Mouse (Mus musculus): ENCODE data around the gene Gpr171.
"Not testable (repeated sequence)": the region's sequence is repeated elsewhere in the genome, so short reads cannot be mapped to it uniquely, and the experiment has no call there.

Gene Gpr171

DNA sequence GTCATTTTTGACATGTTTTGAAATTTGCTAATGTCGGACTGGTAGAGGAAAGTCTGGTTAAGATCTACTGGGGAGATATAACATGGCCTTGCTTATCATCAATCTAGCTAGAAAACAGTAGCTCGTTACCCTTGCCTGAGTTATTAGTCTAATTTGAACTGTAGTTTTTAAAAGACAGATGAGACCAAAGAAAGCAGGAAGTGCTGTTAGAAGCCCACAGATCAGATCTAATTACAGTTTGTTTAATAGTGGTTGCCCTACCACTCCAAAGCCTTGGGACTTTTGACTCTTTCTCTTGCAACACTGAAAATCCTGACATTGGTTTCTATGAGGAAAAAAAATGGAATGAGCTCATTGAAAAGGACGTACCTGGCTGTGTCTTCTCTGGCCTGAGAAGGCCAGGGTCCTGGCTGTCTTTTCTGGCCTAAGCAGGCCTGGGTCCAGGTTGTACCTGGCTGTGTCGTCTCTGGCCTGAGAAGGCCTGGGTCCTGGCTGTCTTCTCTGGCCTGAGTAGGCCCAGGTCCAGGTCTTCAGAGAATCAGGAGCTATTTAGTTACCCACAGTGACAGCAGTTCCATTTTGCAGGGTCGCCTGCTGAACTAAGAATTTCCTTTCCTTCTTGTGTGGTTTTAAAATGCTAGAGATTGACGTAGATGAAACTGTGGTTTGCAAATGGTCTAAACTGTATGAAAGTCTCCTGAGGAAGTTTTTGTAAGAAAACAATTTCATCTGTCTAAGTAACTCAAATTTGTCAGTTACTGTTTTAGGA lies at the start of gene Gpr171:
TSS of gene Gpr171 (minus strand) at position 604 of the 769 bp plus-strand sequence.
- peak; percentile 89 for DNase-seq (ENCODE audit: low read depth)

DNA sequence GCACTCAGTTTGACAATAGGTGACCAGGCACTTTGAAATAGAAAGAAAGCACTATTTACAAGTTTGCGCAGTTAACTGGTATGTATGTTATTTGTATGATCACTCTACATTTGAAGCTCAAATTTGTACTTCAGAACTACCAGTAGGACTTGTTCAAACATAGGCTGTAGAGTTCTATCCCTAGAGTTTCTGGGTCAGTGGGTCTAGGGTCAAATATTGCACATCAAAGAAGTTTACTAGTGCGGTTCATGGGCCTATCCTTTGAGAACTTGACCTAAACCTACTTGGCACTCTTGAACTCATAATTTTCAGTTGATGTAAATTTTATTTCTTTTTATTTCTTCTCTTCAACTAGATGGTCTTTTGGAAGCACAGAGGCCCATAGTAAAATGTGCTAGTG lies 49.0 kb upstream of the Gpr171 start:
- no peak for DNase-seq (ENCODE audit: low read depth)

DNA sequence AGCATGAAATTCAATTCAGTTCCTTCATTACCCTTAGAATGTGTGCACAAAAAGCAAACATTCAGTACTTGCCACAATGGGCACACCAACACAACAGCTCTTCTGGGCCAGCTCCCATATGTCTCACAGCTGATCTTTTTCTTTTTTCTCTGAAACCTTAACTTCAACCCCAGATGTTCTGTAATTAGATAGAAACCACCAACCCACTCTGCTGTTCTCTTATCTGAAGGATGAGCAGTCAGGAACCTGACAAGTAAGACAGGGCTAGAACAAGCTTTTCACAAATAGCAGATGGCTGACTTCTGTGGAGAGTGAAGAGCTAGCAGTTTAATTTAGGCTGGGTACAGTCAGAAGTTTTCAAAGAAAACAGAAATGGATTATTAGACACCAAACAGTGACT lies 48.0 kb upstream of the Gpr171 start:
- DNase-seq (ENCODE audit: low read depth): no peak

DNA sequence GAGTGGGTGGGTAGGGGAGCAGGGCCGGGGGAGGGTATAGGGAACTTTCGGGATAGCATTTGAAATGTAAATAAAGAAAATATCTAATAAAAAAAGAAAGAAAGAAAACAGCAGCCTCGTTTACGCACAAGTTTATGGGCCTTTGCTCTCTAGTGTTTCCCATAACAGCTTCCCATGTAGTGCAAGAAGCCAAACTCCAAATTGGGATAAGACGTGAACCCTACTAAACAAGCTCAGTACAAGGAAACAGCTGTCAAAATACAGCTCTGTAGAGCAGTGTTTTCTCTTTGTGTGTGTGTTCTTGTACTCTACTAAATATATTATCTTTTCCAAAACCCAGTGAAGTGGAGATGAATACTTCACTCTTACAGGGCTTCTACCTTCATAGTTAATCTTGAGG lies 43.6 kb upstream of the Gpr171 start:
- no peak for DNase-seq (ENCODE audit: low read depth)

DNA sequence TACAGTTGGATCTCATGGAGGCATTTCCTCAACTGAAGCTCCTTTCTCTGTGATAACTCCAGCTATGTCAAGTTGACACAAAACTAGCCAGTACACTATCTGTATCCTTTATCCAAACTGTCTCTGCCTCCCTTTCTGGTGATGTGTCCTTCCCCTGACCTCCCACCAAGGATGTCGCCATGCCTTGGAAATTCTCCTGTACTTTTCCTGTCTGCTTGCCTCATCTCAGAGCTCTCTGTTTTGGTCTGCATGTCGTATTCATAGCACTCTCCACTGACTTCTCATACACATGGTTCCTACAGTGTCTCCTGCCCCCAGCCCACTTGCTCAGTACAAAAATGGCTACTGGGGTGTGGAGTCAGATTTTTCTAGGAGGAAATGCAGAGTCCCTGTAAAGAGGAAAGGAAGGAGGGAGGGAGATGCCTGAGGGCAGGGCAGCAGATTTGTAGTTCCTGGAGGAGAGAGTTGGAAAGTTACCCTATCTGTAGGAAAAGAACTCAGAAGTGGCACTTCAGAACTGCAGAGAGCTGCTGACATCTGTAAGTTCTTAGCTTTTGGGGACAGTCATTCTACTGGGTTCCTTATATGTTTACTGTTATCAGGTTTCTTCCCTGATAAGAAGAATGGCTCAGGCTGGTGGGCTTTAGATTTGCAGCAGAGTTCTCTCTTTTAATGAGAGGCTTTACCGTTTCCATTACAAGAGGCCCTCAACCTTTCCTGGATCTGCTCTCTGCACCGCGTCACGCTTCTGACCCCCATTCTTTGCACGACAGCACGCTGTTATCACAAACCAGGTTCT lies 40.1 kb upstream of the Gpr171 start:
- no peak for DNase-seq (ENCODE audit: low read depth)

DNA sequence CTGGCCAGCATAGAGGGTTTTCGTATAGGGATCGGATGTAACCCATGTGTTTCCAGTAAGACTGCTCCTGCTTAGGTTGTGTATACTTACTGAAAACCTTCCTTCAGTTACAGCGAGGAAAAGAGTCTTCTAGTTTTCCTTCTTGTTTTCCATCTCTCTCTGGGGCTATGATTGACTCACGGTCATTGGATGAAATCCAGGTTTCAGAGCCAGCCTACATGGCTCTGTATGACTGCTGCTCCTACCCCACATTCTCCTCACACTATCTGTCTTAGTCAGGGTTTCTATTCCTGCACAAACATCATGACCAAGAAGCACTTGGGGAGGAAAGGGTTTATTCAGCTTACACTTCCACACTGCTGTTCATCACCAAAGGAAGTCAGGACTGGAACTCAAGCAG lies 39.3 kb upstream of the Gpr171 start:
- not testable (repeated sequence) for DNase-seq (ENCODE audit: low read depth)

DNA sequence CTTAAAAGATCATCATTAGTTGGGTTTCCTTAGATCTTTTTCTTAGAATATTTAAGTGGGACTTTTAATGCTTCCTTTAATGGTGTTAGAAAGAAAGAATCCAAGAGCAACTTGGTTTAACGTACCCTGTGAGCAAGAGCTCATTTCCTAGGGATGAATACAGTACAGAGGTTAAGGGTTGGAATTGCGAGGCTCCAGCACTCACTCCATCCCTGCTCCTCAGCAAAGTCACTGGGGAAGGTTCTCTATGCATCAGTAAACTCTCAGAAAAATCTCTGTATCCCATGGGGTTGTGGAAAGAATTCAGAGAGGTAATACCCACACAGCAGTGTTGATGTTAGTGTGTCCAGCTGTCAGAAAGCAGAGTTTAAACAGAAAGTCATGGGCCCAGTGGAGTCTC lies 38.5 kb upstream of the Gpr171 start:
- no peak for DNase-seq (ENCODE audit: low read depth)

DNA sequence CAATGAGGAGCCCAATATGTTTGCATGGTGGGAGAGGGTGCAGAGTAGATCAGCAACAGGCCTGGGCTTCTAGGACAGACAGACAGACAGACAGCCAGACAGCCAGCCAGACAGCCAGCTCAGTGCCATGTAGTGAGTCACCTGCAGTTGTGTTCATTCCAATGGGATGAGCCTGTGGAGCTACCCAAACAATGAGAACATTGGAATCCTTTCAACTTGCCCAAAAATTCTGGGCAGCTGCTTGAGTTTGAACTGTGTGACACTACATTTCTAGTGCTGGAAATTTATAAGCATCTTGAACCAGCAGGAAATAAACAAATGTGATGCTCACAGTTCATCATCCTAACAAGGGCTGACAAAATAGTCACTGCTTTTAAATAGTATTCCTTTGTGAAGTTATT lies 38.0 kb upstream of the Gpr171 start:
- DNase-seq (ENCODE audit: low read depth): no peak

DNA sequence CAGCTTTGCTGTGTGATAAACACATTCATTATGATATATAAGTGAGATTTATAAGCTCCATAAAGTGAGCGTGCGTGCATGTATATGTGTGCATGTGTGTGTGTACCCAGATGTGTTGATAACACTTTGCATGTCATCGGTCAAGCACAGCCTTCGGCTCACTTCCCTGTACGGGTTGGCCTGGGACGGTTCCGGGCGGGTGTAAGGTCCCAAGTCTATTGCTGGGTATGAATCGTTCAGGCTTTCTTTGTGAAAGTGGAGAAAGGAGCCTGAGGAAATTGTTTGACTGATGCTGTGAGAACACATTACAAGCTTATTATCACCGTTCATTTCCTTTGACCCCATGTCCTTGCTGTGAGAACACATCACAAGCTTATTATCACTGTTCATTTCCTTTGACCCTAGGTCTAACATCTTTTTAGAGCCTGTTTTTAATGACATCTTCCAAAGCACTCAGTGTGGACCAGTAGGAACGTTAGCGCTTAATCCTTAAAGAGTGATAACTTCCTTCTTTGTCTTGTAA lies 37.4 kb upstream of the Gpr171 start:
- no peak for DNase-seq (ENCODE audit: low read depth)

DNA sequence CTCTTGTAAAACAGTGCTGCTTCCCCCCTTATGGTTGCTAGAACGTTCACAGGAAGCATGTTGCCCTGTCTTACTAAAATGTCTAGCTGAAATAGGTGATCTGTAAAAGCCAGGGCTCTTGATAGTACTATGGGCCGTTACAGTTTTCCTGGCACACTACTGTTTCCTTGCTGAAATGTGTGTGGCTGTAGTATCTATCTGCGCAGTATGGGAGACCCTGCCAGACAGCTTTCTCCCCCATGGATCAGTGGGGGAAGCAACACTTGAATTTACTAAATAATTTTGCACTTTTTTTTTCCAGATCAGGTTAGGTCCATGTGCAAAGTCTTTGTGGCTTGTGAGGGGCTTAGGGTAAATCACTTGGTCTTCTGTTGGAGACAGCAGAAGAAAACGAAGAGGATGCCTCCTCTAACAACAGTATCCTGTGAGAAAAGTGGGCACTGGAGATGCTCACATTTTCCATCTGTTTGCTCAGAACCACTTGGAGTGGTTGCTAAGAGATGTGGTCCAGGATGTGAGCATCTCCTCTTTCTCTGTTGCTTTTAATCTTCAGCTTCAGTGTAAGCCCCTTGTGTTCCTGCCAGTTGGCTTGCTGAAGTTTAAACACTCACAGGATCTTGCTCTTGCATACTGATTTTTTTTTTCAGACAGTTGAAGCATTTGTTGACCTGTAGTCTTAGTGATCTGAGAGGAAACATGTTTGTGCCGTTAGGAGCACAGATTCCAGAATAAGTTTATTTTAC lies 34.5 kb upstream of the Gpr171 start:
- no peak for DNase-seq (ENCODE audit: low read depth)

DNA sequence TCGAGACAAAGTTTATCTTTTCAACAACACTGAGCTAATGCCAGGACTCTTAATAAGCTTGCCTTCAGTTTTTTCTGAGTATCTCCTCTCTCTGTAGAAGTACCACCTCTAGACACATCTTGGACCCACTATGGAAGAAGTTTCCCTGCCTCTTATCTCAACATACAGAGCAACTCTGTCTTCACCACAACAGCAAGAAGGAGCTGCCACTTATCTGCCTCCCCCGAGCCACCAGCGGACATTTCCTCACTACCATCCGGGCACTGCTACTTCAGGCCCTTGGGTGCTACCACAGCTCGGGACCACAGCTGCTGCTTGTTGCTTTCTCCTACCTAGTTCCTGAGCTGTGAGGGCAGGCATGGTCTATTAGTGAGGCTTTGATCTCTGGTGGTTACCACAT lies 31.6 kb upstream of the Gpr171 start:
- peak; percentile 36 for DNase-seq (ENCODE audit: low read depth)

DNA sequence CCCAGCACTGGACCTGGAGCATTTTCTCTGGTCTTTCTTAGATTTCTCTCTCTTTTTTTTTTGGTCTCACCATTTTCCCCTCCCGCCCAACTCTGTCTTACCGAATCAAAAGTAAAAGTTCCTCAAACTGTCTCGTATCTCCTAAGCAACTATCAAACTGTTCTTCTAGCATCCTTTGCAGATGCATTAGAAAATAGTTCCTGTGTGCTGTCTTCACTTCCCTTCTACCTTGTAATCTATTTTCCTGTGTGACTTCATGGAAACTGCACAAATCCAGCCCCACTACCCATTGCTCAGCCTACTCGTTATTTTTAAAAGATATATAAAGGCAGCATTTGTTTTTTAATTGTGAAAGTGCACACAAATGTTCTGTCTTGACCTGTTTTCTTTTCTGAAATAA lies 30.3 kb upstream of the Gpr171 start:
- DNase-seq (ENCODE audit: low read depth): peak; percentile 72

DNA sequence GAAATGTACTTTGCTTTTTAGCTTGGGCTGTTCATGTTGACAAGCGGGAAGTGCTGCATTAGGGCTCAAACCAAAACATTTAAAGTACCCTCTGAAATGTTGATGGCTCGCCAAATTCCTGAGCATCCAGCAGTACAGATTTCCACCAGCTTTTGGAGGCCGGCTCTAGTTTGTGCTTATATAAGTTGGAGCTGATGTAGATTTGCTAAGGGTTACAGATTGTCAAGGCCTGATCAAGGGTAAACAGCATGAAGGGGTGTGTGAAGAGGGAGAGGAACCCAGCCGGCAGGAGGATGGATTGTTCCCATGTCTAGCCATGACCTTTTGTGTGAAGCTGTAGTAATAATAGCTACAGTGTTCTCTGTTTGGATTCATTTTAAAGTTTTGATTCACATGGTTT lies 29.5 kb upstream of the Gpr171 start:
- no peak for DNase-seq (ENCODE audit: low read depth)

DNA sequence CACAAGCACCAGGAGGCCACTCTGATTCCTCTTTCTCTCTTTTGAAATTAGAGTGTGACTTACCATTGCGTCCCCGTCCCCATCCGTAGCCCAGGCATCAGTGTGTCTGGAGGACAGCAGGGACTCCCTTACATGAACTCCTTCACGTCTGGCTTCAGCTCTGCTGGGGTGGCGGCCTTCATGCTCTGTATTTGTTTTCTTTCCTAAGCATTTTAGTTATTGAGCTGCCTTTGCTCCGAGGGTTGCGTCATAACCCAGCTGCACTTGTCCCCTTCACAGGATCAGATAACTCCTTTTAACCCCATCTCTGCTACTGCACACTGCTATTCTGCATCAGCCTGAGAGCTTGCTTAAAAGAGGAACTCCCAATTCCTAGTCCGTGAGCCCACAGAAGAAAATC lies 28.8 kb upstream of the Gpr171 start:
- peak; percentile 66 for DNase-seq (ENCODE audit: low read depth)

DNA sequence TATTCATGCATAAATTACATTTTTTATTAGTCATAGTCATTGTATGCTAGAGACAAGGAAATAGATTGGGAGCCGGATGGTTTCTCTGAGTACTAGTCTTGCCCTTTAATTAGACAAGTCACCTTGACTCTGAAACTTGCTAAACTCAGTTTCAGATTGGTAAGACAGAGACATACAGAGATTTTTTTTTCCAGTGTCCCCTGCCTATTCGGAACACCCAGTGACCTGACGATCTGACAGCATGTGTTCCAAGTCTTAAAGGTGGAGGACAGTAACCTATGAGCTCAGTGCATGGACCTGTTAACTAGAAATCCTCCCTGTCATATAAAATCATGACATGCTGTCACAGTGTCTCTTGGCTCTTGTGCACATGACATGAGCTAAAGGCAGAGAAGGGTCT lies 27.9 kb upstream of the Gpr171 start:
- peak; percentile 47 for DNase-seq (ENCODE audit: low read depth)

DNA sequence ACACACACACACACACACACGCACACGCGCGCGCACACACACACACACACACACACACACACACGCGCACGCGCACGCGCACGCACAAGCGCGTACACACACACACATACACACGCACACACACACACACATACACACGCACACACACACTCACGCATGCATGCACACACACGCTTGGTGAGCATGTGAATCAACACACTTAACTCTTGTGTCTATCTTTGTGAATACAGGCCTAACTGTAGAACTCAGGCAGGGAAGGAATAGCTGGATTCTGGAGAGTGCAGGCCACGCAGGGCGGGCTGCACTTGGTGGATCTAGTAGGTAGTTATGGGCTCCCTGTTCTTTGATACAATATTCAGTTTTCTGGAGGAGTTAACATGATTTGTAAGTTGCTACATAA lies 27.1 kb upstream of the Gpr171 start:
- no peak for DNase-seq (ENCODE audit: low read depth)

DNA sequence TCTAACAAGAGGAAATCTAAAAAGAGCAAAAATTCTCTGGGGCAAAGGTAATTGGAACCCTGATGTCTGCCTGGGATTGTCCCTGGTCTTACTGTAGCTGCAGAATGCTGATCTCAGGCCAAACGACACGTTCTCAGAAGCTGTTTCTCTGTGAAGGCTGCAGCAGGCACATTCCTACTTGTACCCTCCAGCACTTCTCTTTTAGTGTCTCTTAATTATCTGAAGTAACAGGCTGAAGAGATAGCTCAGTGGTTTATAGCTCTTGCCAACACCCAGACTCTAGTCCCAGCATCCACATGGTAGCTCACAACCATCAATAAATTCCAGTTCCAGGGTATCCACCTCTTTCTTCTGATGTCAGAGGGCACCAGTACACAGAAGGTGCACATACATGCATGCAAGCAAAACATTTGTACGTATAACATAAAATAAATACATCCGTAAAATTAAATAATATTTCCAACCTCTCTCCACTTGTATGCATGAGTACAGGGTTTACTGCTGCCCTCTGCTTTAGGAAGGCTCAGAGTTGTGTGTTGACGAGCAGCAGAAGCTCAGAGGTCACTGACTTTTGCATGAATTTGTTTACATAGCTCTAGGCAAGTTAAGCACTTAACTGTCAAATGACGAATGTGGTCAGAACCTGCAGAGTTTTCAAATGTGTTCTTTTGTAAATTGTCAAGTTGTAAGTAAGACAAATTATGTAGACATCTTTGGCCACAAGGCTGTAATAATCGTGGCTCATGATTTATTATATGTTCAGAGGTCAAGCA lies 24.3 kb upstream of the Gpr171 start:
- DNase-seq (ENCODE audit: low read depth): no peak

DNA sequence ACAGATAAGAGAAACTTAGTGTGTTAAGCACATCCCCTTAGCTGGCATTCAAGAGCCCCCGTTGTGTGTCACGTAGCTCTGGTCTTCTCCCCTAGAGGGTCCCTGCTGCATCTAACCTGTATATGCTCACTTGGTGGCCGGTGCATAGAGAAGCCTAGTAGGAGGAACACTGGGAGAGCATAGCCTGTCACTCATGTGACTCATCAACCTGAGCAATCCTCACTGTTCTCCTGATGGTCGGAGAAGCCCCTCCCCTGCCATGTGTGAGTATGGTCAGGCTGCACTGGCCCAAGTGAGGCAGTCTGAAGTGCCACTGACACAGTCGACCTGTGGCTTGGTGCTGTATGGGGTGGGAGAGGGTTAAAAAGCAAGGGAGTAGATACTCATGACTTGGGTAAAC lies 23.4 kb upstream of the Gpr171 start:
- DNase-seq (ENCODE audit: low read depth): no peak

DNA sequence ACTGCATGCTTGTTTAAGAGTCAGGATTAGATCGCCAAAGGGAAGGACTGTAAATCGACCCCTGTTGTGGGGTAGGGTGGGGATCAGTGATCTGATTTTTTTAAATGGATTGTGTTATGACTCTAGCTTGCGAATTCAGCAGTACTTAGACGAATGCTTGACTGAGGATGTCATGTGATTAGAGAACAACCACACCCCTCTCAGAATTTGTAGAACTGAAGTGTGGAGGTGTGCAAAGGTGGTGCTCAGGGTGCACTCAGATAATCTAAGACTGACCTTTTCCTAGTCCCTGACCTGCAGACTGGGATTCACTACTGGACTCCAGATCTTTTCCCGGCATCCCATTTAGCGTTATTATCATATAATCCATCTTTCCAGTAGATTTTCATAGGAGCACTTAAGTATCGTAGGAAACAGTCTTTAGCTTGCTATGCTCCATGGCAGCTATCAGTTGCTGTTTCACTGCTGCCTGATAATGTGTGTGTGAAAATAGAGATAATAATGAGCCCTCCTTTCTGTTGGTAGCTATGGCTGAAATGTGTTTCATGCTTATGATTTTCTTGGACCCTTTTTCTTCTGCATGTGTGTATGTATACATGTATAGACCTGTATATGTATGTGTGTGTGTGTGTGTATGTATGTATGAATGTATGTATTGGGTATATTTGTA lies 20.3 kb upstream of the Gpr171 start:
- no peak for DNase-seq (ENCODE audit: low read depth)

DNA sequence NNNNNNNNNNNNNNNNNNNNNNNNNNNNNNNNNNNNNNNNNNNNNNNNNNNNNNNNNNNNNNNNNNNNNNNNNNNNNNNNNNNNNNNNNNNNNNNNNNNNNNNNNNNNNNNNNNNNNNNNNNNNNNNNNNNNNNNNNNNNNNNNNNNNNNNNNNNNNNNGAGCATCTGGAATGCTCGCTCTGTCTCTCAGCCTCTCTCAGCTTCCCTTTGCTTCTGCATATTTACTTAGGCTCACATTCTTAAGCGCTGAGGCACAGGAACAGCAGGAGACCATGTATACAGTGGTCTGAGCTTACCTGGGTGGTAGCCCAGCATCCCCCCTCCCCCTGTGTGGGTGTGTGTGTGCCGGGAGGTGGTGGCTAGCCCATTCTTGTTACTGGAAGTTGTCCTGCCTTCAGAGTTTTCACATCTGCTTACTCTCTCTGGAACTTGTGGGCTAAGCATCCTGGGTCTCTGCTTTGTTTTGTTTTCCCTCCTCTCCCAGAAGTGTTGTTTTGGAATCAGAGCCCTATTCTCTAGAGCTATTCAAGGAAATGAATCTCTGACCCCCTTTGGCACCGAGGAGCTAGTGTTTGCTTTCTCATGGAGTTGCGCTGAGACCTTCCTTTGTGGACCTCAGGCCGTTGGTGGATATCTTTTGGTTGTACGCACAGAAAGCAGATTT lies 19.6 kb upstream of the Gpr171 start:
- DNase-seq (ENCODE audit: low read depth): no peak
